Mouse (Mus musculus): Measurements from ENCODE around the gene Gm20671. TPM values are rescaled to one million over a fixed set of nuclear protein-coding genes. Genes with fewer than 3 reads are reported as not detected.
A peak's percentile ranks its signal among the peaks of the same experiment; 100 is the strongest.
"Not testable (repeated sequence)": the region's sequence is repeated elsewhere in the genome, so short reads cannot be mapped to it uniquely, and the experiment has no call there.

Gm20671 gene
- polyA plus RNA-seq, 1 experiment from 2014 or later: not detected

GRCm38 (mm10) chr5:32759662-32760061, 67.2 kb downstream of the Gm20671 start:
- no peak for ATAC-seq
- ChIA-PET CTCF (interaction anchor here (1.2 to 1.6 kb wide), 2 partner anchors 12 to 13 kb away, joined by 4 to 5 read pairs; no protein-coding TSS in a partner anchor), POLR2A (no interaction called here)
- TF ChIP-seq CTCF (IDR thresholded peaks at IDR 0.05): no peak
- in situ Hi-C loops (cut with MboI; ENCODE audit: low pct_unique_long_range_greater_than_20kb): no loop called here
- DNase-seq (ENCODE audit: low read depth, low spot score): no peak
- no peaks in the 10 kb centered on the region for H3K27me3 ChIP-seq

GRCm38 (mm10) chr5:32756141-32756540, 70.8 kb downstream of the Gm20671 start:
- ChIA-PET POLR2A (no interaction called here), CTCF (no interaction called here)
- no peak for TF ChIP-seq CTCF (IDR thresholded peaks at IDR 0.05)
- no peak for ATAC-seq
- no peak for DNase-seq (ENCODE audit: low read depth, low spot score)
- in situ Hi-C loops (cut with MboI; ENCODE audit: low pct_unique_long_range_greater_than_20kb): no loop called here
- H3K27me3 ChIP-seq: no peaks in the 10 kb centered on the region

- ChIA-PET POLR2A (no interaction called here), CTCF (no interaction called here)
- no peak for DNase-seq (ENCODE audit: low read depth, low spot score)
- ATAC-seq: no peak
- TF ChIP-seq CTCF (IDR thresholded peaks at IDR 0.05): no peak
- H3K27me3 ChIP-seq: no peaks in the 10 kb centered on the region
- in situ Hi-C loops (cut with MboI; ENCODE audit: low pct_unique_long_range_greater_than_20kb): no loop called here
Observed at GRCm38 (mm10) chr5:32751736-32752135, 75.2 kb downstream of the Gm20671 start.

- ATAC-seq: no peak
- in situ Hi-C loops (cut with MboI; ENCODE audit: low pct_unique_long_range_greater_than_20kb): no loop called here
- no peaks in the 10 kb centered on the region for H3K27me3 ChIP-seq
- no peak for DNase-seq (ENCODE audit: low read depth, low spot score)
- POLR2A ChIA-PET: no interaction called here
- CTCF ChIA-PET: interaction anchor here (1.5 kb wide), 1 partner anchor 35 kb away, joined by 6 read pairs; no protein-coding TSS in a partner anchor
- no peak for TF ChIP-seq CTCF (IDR thresholded peaks at IDR 0.05)
Observed at GRCm38 (mm10) chr5:32748936-32749335, 78.0 kb downstream of the Gm20671 start.

- DNase-seq (ENCODE audit: low read depth, low spot score) (no peak), ATAC-seq (no peak)
- in situ Hi-C loops (cut with MboI; ENCODE audit: low pct_unique_long_range_greater_than_20kb): no loop called here
- H3K27me3 ChIP-seq: no peaks in the 10 kb centered on the region
- peak; percentile 97 for TF ChIP-seq CTCF (IDR thresholded peaks at IDR 0.05)
- ChIA-PET POLR2A (interaction anchor here (0.9 to 1.4 kb wide), 2 partner anchors 32 to 37 kb away, joined by 3 to 4 read pairs; partner anchors contain the start of gene Pisd), CTCF (interaction anchor here (0.9 to 2.3 kb wide), 15 partner anchors 11 to 286 kb away, joined by 3 to 11 read pairs (median 4); no protein-coding TSS in a partner anchor)
Observed at GRCm38 (mm10) chr5:32747650-32748375, 79.1 kb downstream of the Gm20671 start.

- peak; percentile 53 for DNase-seq (ENCODE audit: low read depth, low spot score)
- H3K27me3 ChIP-seq: no peaks in the 10 kb centered on the region
- CTCF ChIA-PET: interaction anchor here (1.2 to 2.3 kb wide), 5 partner anchors 13 to 157 kb away, joined by 4 to 8 read pairs (median 8); no protein-coding TSS in a partner anchor
- POLR2A ChIA-PET: interaction anchor here (0.7 to 1.4 kb wide), 2 partner anchors 17 to 39 kb away, joined by 3 to 4 read pairs; partner anchors contain the start of gene Pisd
- ATAC-seq: peak; percentile 92
- no peak for TF ChIP-seq CTCF (IDR thresholded peaks at IDR 0.05)
- in situ Hi-C loops (cut with MboI; ENCODE audit: low pct_unique_long_range_greater_than_20kb): no loop called here
Observed at GRCm38 (mm10) chr5:32745705-32746655, 80.9 kb downstream of the Gm20671 start.

GRCm38 (mm10) chr5:32742149-32742548, 84.8 kb downstream of the Gm20671 start:
- ATAC-seq (no peak), DNase-seq (ENCODE audit: low read depth, low spot score) (no peak)
- in situ Hi-C loops (cut with MboI; ENCODE audit: low pct_unique_long_range_greater_than_20kb): no loop called here
- TF ChIP-seq CTCF (IDR thresholded peaks at IDR 0.05): no peak
- ChIA-PET POLR2A (no interaction called here), CTCF (interaction anchor here (1.1 kb wide), 1 partner anchor 14 kb away, joined by 3 read pairs; no protein-coding TSS in a partner anchor)
- no peaks in the 10 kb centered on the region for H3K27me3 ChIP-seq

GRCm38 (mm10) chr5:32741377-32741776, 85.5 kb downstream of the Gm20671 start:
- H3K27me3 ChIP-seq; ATAC-seq; POLR2A ChIA-PET; DNase-seq (ENCODE audit: low read depth, low spot score); in situ Hi-C loops (cut with MboI; ENCODE audit: low pct_unique_long_range_greater_than_20kb): not testable (repeated sequence)
- CTCF ChIA-PET: interaction anchor here (1.1 kb wide), 1 partner anchor 14 kb away, joined by 3 read pairs; no protein-coding TSS in a partner anchor

GRCm38 (mm10) chr5:32740850-32741249, 86.1 kb downstream of the Gm20671 start:
- CTCF ChIA-PET, POLR2A ChIA-PET: not testable (repeated sequence)

GRCm38 (mm10) chr5:32740138-32740537, 86.8 kb downstream of the Gm20671 start:
- ChIA-PET CTCF (no interaction called here), POLR2A (no interaction called here)
- in situ Hi-C loops (cut with MboI; ENCODE audit: low pct_unique_long_range_greater_than_20kb): no loop called here
- ATAC-seq (no peak), DNase-seq (ENCODE audit: low read depth, low spot score) (no peak)
- no peak for TF ChIP-seq CTCF (IDR thresholded peaks at IDR 0.05)
- H3K27me3 ChIP-seq: no peaks in the 10 kb centered on the region

More at GRCm38 (mm10) chr5:32740850-32741249, 86.1 kb downstream of the Gm20671 start:
- in situ Hi-C loops (cut with MboI; ENCODE audit: low pct_unique_long_range_greater_than_20kb); ATAC-seq; H3K27me3 ChIP-seq; DNase-seq (ENCODE audit: low read depth, low spot score): not testable (repeated sequence)

GRCm38 (mm10) chr5:32736770-32737169, 90.1 kb downstream of the Gm20671 start:
- in situ Hi-C loops (cut with MboI; ENCODE audit: low pct_unique_long_range_greater_than_20kb); CTCF ChIA-PET; DNase-seq (ENCODE audit: low read depth, low spot score); POLR2A ChIA-PET; ATAC-seq; H3K27me3 ChIP-seq: not testable (repeated sequence)
